Mouse (Mus musculus) frontal cortex, adult (tissue): ENCODE results near the gene Ildr2.

ENCODE experiments used
- ATAC-seq: cut with Nextera tagmentation; 2 replicates; pipeline ENCODE4 v1.9.2; 2017; ENCODE audit warnings: mild to moderate bottlenecking, moderate library complexity, mixed read lengths; ENCODE audit not compliant: low TSS enrichment

The Ildr2 gene

GRCm38 (mm10) chr1:166342539-166342938 lies 88.6 kb downstream of the Ildr2 start:
- no peak for ATAC-seq

- ATAC-seq = no peak
Observed at GRCm38 (mm10) chr1:166343586-166343985, 89.6 kb downstream of the Ildr2 start.

- peak; percentile 68; the same call in 1 of the 2 replicates for ATAC-seq
Observed at GRCm38 (mm10) chr1:166344300-166345077, 90.5 kb downstream of the Ildr2 start.

- ATAC-seq = no peak
Observed at GRCm38 (mm10) chr1:166345602-166346001, 91.7 kb downstream of the Ildr2 start.

GRCm38 (mm10) chr1:166346906-166347305 lies 93.0 kb downstream of the Ildr2 start:
- ATAC-seq = no peak

DNA sequence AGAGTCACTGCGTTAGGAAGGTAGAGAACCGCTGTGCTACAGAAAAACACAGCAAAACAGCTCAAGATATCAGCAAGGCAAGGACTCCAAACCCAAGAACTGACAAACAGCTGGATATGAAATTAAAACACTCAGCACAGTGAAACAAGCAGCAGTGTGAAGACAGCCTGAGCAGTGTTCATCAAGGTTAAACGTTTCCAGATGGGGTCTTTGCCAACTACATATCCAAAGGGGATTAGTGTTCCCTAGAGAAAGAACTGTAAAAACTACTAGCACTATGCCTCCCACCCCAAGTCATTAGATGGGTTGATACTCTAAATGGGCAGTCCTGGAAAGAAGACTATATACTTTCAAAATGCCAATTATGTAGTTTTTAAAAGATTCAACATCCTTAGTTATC lies 95.4 kb downstream of the Ildr2 start:
- no peak for ATAC-seq

GRCm38 (mm10) chr1:166349751-166350150 lies 95.8 kb downstream of the Ildr2 start:
- no peak for ATAC-seq

- ATAC-seq = peak; percentile 99
Observed at GRCm38 (mm10) chr1:166360157-166360855, 106.4 kb downstream of the Ildr2 start.

GRCm38 (mm10) chr1:166360896-166361295 lies 107.0 kb downstream of the Ildr2 start:
- ATAC-seq = no peak

- no peak for ATAC-seq
Observed at GRCm38 (mm10) chr1:166361842-166362241, 107.9 kb downstream of the Ildr2 start.

DNA sequence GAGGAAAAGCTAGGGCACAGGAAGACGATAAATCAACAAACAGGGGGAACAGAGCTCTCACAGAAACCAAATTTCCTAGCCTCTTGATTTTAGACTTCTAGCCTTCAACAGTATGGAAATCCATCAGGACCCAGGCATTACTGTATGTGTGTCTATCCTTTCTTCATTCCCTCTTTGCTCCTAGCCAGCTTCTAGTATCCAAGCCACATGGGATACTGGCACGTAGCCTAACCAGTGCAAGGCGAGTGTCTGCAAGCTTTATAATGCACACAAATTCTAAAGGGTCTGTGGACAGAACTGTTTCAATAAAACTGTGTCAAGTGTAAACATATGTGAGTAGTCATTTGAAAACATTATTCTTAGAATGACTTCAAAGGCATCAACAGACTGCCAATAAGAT lies 108.7 kb downstream of the Ildr2 start:
- ATAC-seq = no peak

DNA sequence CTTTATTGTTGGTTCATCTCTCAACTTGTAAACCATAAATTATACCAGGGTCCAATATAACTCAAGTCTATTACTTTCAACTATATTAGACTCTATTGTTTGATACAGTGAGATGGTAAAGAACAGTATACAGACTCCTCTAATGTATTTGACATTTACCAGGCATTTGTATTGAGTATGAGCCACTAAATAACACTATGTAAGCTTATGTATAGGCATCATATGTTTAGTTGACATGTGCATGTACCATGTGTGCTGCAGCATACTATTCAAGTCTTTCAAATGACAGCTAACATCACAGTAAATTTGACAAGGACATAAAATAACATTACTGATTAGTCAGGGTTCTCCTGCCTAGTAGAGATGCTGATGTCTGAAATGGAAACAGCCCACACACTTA lies 109.2 kb downstream of the Ildr2 start:
- ATAC-seq = no peak
